Mouse (Mus musculus) right cerebral cortex, postnatal 36 days (tissue): ENCODE measurements around the gene Mroh3.
A peak's percentile ranks its signal among the peaks of the same experiment; 100 is the strongest.

Experiments used
- DNase-seq, 2 experiments: peaks; one replicate each; pipeline ENCODE4 v3.0.0; 2022; ENCODE audit warnings: low spot score in 2 of 2, mixed read lengths in 1 of 2

Gene Mroh3

GRCm38 (mm10) chr1:136212803-136213202 is at the start of gene Mroh3:
Gene Mroh3 (minus strand): TSS chr1:136212828.
- DNase-seq, result no peak

- DNase-seq, result no peak
Observed at GRCm38 (mm10) chr1:136260635-136261238, 48.1 kb upstream of the Mroh3 start, which contains the start of gene Gpr25. Gene Gpr25 (minus strand): TSS chr1:136260873.

GRCm38 (mm10) chr1:136259893-136260634 is 47.4 kb upstream of the Mroh3 start:
- DNase-seq, result peak; percentile 51 to 58

DNA sequence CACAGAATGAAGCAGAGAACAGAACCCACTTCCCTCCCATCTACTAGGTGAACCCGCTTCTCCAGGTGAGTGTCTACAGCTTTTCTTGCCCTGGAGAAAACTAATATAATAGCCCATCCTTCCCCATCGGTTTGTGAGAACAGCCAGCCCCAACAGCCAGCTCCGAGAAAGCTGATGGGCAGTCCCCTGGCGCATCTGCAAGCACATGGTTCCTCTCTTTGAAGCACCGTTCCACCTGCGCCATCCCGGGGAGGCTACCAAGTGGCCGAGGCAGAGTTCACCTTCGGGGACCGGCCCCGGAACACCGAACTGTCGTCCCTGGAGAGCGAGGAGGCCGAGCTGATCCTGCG is 46.9 kb upstream of the Mroh3 start:
- no peak for DNase-seq

- no peak for DNase-seq
Observed at GRCm38 (mm10) chr1:136258495-136258894, 45.9 kb upstream of the Mroh3 start.

- no peak for DNase-seq
Observed at GRCm38 (mm10) chr1:136255657-136256056, 43.0 kb upstream of the Mroh3 start.

GRCm38 (mm10) chr1:136255174-136255573 is 42.5 kb upstream of the Mroh3 start:
- no peak for DNase-seq

DNA sequence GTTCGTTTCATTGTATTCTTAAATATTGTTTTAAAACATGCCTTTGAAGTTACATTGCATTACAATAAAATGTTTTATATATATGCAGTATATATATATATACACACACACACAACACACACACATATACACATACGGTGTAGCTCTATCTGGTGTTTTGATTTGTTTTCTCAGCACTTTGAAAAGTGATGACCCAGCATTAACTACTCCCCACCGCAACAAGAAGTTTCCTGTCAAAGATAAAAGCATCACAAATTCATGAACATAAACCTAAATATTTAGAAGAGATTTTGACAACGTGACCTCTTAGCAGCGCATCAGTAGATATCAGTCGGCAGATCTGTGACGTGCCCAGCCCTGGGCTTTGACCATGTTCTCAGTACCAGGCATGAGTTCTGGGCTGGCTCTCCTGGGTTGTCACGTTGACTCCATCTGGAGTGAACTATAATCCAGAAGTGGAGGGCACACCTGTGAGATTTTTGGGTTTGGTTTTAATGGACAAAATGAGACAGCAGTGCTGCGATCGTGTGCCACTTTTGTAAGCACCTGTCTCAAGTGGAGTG is 42.0 kb upstream of the Mroh3 start:
- no peak for DNase-seq

GRCm38 (mm10) chr1:136253472-136253871 is 40.8 kb upstream of the Mroh3 start:
- DNase-seq, result no peak

DNA sequence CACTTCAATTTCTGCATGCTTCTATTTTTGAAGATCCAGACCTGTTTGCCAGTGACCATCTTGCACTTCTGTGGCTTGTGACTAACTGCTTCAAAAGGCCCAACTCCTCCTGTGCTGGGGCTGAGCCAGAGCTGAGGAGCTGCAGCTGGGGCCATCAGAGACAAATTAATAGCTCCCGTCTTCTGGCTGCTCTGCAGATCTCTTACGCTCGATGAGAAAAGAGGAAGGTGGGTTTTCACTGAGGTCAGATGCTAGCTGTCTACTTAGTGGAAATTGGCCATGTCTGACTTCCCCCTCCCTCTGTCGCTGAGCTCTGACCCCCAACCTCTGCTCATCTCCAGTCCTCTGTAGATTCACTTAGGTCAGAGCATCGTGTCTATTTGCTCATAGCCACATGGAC is 37.0 kb upstream of the Mroh3 start:
- DNase-seq, result no peak

GRCm38 (mm10) chr1:136247393-136247792 is 34.8 kb upstream of the Mroh3 start:
- DNase-seq, result no peak

DNA sequence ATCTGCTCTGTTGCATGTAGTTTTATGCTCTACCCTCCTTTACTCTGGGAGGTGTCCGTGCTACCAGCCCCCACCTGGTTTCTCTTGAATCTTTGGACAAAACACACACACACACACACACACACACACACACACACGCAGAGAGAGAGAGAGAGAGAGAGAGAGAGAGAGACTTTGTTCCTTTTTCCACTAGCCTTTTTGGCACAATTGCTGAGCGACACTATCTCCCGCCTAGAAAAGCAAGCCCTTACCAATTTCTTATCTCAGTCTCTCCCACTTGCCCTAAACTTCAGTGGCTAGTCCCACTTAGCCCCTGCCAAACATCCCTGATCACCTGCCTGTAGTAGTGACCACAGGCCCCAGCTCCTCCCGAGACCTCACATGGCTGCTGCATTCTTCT is 31.8 kb upstream of the Mroh3 start:
- DNase-seq, result no peak

DNA sequence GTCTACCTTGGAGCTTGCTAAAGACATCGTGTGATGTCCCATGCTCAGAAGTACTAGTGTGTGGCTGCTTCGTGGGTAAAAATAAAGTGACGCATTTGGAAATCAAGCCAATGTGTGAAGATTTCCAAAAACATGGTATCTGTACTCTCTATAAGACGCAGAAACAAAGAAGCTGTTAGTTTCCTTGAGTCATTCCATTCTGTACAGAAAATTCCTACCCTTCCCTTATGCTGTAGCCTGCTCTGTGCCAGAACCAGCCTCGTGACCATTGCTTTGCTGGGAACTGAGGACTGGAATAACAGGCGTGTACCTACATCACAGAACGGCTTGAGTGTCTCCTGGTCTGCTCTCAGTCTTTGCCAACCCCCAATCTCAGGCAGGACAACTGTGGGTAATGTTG is 29.2 kb upstream of the Mroh3 start:
- DNase-seq, result peak in 1 of 2 experiments; percentile 16

DNA sequence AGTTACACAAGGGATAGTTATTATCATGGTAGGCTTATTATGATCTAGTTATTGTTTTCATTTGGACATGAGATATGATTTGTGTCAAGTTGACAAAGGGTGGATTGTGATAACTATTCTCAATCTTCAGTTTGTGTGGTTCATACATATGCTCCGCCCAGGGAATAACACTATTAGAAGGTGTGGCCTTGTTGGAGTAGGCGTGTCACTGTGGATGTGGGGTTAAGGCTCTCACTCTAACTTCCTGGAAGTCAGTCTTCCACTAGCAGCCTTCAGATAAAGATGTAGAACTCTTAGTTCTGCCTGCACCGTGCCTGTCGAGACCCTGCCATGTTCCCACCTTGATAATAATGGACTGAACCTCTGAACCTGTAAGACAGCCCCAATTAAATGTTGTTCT is 25.9 kb upstream of the Mroh3 start:
- DNase-seq, result no peak

DNA sequence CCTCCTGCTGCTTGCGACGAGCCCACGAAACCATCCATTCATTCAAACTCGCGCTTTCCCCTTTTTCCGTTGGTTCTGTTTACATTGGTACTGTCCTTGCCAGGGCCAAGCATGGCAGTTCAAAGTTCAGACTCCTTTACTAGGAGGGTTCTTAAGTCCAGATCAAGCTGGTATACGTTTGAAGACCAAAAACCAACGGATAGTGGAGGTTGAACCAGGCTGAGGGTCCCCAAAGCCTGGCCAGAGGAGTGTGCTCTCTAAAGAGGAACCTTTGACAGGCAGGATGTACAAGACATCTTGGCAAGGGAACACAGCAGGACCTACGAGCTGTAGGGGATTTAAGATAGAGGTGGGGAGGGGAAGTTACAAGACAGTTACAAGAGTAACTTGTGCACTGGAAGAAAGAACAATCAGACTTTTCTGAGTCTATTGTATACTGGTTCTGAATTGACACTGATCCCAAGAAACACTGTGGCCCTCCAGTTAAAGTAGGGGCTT is 22.0 kb upstream of the Mroh3 start:
- no peak for DNase-seq

DNA sequence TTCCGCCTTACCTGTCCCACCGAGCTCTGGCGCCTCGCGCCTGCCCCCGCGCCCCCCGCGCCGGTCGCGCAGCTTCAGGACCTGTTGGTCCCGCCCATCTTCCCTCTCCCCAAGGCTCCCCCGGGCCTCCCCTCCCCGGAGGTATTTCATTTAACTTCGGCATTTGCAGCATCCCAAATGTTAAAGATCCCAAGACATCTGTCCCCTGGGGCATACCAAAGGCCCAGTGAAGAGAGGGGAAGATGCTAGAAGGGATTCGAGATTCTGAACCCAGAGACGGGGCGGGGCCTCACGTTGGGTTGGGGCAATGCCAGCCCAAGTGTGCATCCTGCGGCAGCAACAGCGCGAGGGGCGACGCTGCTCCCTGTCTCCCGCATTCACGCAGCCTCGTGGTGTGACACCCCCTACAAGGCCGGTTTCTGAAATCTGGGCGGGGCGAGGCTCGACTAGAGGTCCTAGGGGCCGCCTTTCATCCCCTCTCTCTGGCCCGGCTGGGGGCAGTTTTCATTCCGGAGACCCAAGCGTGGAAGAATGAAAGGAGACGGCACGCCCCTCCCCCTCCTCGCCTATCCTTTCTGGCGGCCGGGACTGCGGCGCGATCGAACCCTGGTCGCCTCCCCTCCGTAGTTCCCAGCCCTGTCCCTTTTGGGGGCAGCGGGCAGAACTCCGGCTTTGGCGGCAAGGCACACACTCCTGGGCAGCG is 21.4 kb upstream of the Mroh3 start, which contains the start of gene Inava:
Gene Inava (minus strand): TSS at position 373 of the 703 bp plus-strand sequence.
- DNase-seq, result no peak

DNA sequence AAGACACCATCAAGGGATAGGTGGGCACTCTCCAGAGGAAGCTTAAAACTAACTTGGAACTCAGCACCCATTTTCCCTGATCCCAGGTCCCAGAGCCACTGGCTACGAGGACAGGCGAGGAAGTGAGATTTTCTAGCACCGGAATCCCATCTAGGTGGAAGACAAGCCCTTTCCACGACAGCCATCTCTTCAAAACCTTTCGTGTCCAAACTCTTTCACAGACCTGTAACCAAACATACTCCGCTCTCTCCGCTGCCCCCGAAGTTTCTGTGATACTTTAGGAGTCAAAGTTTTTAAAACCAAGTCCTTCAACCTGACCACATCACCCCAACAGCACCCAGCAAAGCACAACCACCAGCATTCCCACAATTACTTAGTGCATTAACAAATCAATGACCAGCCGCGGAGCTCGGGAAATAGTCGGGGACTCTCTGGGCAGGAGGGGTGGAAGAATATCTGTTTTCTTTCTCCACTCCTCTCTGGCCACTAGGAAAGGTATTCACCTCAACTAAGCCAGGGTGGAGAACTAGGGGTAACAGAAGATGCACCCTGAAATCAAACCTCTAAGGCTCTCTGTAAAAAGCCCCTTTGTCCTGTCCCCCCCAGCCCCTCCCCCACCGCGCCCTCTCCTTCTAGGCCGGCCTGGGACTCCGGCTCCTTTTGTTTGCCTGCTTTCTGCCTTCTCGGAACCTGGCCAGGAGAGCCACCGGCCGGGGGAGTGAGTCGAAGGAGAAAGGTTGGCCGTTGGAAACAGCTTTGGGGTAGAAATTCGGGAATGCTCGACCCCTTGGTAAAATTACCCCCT is 20.6 kb upstream of the Mroh3 start:
- no peak for DNase-seq

GRCm38 (mm10) chr1:136232285-136232926 is 19.8 kb upstream of the Mroh3 start:
- DNase-seq, result no peak

GRCm38 (mm10) chr1:136231596-136231995 is 19.0 kb upstream of the Mroh3 start:
- no peak for DNase-seq

DNA sequence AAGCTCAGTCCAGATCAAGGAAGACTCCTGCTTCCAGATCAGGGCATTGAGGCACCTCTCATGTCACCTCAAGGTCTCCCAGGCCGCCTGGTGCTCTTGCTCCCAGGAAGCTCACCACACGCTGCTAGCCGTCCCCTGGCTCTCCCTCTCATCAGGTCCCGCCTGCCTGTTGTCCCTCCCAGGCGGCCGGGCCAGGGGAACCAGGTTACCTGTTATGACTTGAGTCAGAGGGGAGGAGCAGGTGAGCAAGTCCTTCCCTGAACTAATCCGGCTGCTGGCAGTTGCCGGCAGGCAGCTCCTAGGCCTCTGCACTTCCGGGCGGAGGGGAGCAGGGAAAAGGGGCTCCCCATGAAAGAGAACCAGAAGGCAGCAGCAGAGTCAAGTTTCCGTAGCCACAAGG is 17.6 kb upstream of the Mroh3 start:
- DNase-seq, result no peak

DNA sequence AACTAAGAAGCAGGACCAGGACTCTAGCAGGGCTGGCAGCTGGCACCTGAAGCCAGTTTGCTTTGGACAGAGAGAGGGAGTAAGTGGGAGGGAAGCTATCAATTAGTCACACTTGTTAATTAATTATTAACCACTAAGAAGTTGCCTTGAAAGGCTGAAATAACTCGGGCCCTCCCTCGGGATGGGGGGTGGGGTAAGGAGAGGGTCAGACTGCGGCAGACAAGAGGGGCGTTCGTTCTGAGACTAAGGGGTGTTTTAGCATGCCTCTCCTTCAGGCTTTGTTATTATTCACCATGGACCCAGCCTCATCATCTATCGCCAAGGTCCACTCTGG is 16.4 kb upstream of the Mroh3 start:
- no peak for DNase-seq
